Mouse (Mus musculus): ENCODE results near the gene Natd1. TPM values are rescaled to one million over a fixed set of nuclear protein-coding genes. Genes with fewer than 3 reads are reported as not detected.

Gene Natd1
- polyA plus RNA-seq (2016; fragmentation: Nextera tagmentation; extraction: Ambion mirVana) = 25.5 and 28.6 TPM in 2 replicates

- Histone ChIP-seq H3K4me3 (peak within 1 kb of the TSS; percentile 97), H3K36me3 (0 out of 2 replicates have a peak, but pooled peaks cover 2% of the 10 kb centered on the region), H3K27me3 (ENCODE audit: insufficient read depth, poor library complexity, severe bottlenecking) (no peaks in the 10 kb centered on the region), H3K27ac (peak within 1 kb of the TSS; percentile 92), H3K9me3 (no peaks in the 10 kb centered on the region), H3K4me1 (peaks cover 48% of the 10 kb centered on the region)
- DNase-seq (ENCODE audit: low spot score) = no peak
- 24% methylated on average over 7 of the region's 7 CpGs for WGBS
These were observed at the start of gene Natd1 for GRCm38 (mm10) chr11:60914491-60914890. Gene Natd1 (minus strand): TSS chr11:60914750.

GRCm38 (mm10) chr11:60962709-60963108 is 48.2 kb upstream of the Natd1 start:
- DNase-seq (ENCODE audit: low spot score) = no peak
- WGBS = 85% methylated on average over 5 of the region's 5 CpGs

DNA sequence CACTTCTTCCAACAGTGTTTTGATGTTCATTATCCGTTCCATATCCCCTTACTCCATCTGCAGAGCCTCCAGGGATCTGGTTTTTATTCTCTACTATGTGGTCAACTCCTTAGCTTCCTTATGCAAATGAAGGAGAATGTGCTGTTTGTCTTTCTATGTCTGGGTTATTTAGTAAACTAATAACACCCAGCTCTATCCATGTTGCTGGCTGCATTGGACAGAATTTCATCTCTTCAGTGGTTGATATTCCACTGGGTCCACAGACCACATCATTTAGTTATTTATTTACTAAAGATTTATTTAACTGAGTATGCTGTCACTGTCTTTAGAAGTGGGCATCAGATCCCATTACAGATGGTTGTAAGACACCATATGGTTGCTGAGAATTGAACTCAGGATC is 46.6 kb upstream of the Natd1 start:
- H3K27ac ChIP-seq = no peak overlapping the region
- DNase-seq (ENCODE audit: low spot score) = no peak
- peaks cover 3% of the 10 kb centered on the region; the same call in 1 of the 2 replicates for H3K9me3 ChIP-seq
- no peaks in the 10 kb centered on the region for H3K36me3 ChIP-seq
- whole genome bisulfite sequencing = 62% methylated on average over 1 of the region's 1 CpGs
- no peaks in the 10 kb centered on the region for H3K27me3 ChIP-seq (ENCODE audit: insufficient read depth, poor library complexity, severe bottlenecking)
- no peak overlapping the region for H3K4me3 ChIP-seq
- H3K4me1 ChIP-seq = no peaks in the 10 kb centered on the region

More at GRCm38 (mm10) chr11:60962709-60963108, 48.2 kb upstream of the Natd1 start:
- Histone ChIP-seq H3K4me3 (no peak overlapping the region), H3K4me1 (no peaks in the 10 kb centered on the region), H3K36me3 (no peaks in the 10 kb centered on the region), H3K27me3 (ENCODE audit: insufficient read depth, poor library complexity, severe bottlenecking) (no peaks in the 10 kb centered on the region), H3K9me3 (peaks cover 3% of the 10 kb centered on the region; the same call in 1 of the 2 replicates), H3K27ac (no peak overlapping the region)

- 86% methylated on average over 4 of the region's 4 CpGs for WGBS
- DNase-seq (ENCODE audit: low spot score) = no peak
- Histone ChIP-seq H3K9me3 (no peaks in the 10 kb centered on the region), H3K36me3 (no peaks in the 10 kb centered on the region), H3K27ac (no peak overlapping the region), H3K4me1 (peaks cover 8% of the 10 kb centered on the region), H3K4me3 (no peak overlapping the region), H3K27me3 (ENCODE audit: insufficient read depth, poor library complexity, severe bottlenecking) (no peaks in the 10 kb centered on the region)
These were observed 44.4 kb upstream of the Natd1 start for GRCm38 (mm10) chr11:60958948-60959347.

DNA sequence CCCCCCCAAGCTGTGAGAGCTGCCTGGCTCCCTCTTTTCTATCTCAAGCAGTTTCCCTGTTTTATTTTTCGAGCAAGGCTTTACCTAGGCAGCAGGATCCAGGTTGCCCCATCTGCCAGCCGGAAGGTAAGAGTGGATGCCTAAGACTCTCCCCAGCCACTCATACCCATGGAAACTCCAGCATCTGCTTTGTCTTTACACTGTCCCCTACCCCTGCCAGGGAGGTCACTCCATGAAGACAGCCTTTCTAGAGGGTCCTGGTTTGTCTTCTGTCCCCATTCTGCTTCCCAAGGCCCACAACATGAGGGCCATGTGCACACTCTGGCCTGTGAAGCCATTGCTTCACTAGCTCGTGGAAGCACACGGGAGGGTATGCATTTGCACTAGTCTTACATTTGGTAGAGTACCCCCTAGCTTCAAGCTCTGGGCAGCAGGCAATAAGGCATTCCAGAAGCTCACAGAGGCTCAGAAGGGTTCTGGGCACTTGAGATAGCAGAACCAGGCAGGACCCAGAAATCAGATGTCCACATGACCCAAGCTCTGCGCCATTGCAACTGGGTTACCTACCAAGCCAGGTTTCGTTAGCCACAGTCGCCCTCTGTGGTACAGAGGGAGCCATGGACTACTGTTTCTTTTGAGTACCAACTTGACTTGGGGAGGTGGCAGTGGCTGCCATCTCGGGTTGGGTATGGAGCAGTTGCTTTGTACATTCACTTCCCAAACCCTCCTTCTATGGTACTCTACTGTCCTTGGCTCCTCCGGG is 41.3 kb upstream of the Natd1 start:
- peak; percentile 61 for DNase-seq (ENCODE audit: low spot score)
- Histone ChIP-seq H3K27ac (no peak overlapping the region), H3K4me3 (no peak overlapping the region), H3K36me3 (peaks cover 22% of the 10 kb centered on the region), H3K9me3 (no peaks in the 10 kb centered on the region), H3K27me3 (ENCODE audit: insufficient read depth, poor library complexity, severe bottlenecking) (no peaks in the 10 kb centered on the region), H3K4me1 (peaks cover 19% of the 10 kb centered on the region)
- WGBS = 76% methylated on average over 9 of the region's 9 CpGs

GRCm38 (mm10) chr11:60954255-60955104 is 39.9 kb upstream of the Natd1 start:
- Histone ChIP-seq H3K4me1 (peaks cover 19% of the 10 kb centered on the region), H3K27ac (no peak overlapping the region), H3K9me3 (no peaks in the 10 kb centered on the region), H3K36me3 (peaks cover 33% of the 10 kb centered on the region), H3K27me3 (ENCODE audit: insufficient read depth, poor library complexity, severe bottlenecking) (no peaks in the 10 kb centered on the region), H3K4me3 (no peak overlapping the region)
- WGBS = 60% methylated on average over 10 of the region's 10 CpGs
- peak; percentile 68 for DNase-seq (ENCODE audit: low spot score)

DNA sequence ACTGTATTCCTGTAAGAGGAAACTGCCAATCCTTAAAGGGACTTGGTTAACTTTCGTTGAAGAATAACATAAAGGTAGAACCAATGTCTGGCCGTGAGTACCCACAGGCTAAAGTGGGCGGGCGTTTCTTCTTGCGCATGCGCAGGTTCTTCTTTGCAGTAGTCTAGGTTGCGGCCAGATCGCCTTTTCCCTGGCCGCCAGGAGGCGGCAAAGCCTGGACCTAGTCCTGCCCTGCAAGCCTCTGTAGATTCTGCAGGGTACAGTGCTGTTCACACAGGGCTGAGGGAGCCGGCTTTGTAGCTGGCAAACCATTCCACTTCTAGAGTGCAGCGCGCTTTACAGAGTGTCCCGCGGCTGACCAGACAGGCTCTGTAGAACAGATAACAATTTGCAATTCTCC is 39.3 kb upstream of the Natd1 start:
- WGBS = 9% methylated on average over 15 of the region's 15 CpGs
- H3K9me3 ChIP-seq = no peaks in the 10 kb centered on the region
- H3K4me3 ChIP-seq = no peak overlapping the region
- H3K4me1 ChIP-seq = peaks cover 19% of the 10 kb centered on the region
- no peaks in the 10 kb centered on the region for H3K27me3 ChIP-seq (ENCODE audit: insufficient read depth, poor library complexity, severe bottlenecking)
- no peak overlapping the region for H3K27ac ChIP-seq
- H3K36me3 ChIP-seq = peaks cover 40% of the 10 kb centered on the region
- peak; percentile 96 for DNase-seq (ENCODE audit: low spot score)

GRCm38 (mm10) chr11:60952986-60953385 is 38.4 kb upstream of the Natd1 start:
- Histone ChIP-seq H3K36me3 (peaks cover 48% of the 10 kb centered on the region), H3K4me1 (peaks cover 19% of the 10 kb centered on the region), H3K9me3 (no peaks in the 10 kb centered on the region), H3K27ac (no peak overlapping the region), H3K27me3 (ENCODE audit: insufficient read depth, poor library complexity, severe bottlenecking) (no peaks in the 10 kb centered on the region), H3K4me3 (no peak overlapping the region)
- 86% methylated on average over 6 of the region's 6 CpGs for WGBS
- DNase-seq (ENCODE audit: low spot score) = no peak

GRCm38 (mm10) chr11:60952362-60952761 is 37.8 kb upstream of the Natd1 start:
- DNase-seq (ENCODE audit: low spot score) = peak; percentile 61
- no peak overlapping the region for H3K27ac ChIP-seq
- no peaks in the 10 kb centered on the region for H3K9me3 ChIP-seq
- H3K4me3 ChIP-seq = no peak overlapping the region
- no peaks in the 10 kb centered on the region for H3K27me3 ChIP-seq (ENCODE audit: insufficient read depth, poor library complexity, severe bottlenecking)
- 80% methylated on average over 3 of the region's 3 CpGs for WGBS
- H3K4me1 ChIP-seq = peaks cover 19% of the 10 kb centered on the region
- H3K36me3 ChIP-seq = peaks cover 54% of the 10 kb centered on the region

DNA sequence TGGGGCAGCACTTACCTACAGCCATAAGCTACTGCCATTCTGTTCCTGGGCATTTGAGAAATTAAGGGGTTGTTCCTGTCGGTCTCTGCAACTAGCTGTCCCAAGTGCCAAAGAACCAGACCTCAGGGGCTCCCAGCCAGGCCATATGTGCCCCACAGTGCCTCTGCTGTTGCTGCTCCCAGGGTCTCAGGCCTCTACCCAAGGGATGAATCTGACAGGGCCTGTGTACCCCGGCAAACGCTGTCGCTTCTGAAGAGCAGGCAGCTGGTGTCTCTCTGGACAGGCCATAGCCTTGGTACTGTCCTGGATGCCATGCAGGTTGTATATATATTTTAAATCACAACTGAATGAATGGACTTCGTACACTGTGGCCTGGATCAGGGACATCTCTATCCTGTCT is 37.3 kb upstream of the Natd1 start:
- H3K9me3 ChIP-seq = no peaks in the 10 kb centered on the region
- H3K4me1 ChIP-seq = peaks cover 19% of the 10 kb centered on the region
- H3K27ac ChIP-seq = no peak overlapping the region
- WGBS = 87% methylated on average over 5 of the region's 5 CpGs
- peak; percentile 66 for DNase-seq (ENCODE audit: low spot score)
- H3K4me3 ChIP-seq = no peak overlapping the region
- H3K27me3 ChIP-seq (ENCODE audit: insufficient read depth, poor library complexity, severe bottlenecking) = no peaks in the 10 kb centered on the region
- H3K36me3 ChIP-seq = peaks cover 59% of the 10 kb centered on the region

DNA sequence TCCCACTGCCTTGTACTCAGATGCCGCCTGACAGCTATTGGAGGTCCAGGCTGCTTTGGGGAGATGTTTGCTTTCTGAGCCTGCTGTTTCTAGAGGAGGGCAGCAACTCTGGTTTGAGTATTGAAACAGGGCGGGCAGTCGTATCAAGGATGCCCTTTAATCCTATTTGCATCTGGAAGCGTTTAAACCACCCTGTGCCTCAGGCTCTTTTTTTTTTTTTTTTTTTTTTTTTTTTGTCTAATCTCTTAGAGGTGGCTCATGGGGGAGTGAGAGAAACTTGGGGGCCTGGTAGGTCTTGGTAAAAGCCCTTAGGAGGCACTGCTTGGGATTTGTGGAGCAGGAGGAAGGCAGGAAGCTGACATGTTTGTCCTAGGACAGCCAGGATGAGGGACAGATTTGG is 30.5 kb upstream of the Natd1 start:
- no peak for DNase-seq (ENCODE audit: low spot score)
- no peak overlapping the region for H3K4me3 ChIP-seq
- WGBS = 83% methylated on average over 4 of the region's 4 CpGs
- H3K36me3 ChIP-seq = peaks cover 80% of the 10 kb centered on the region
- no peaks in the 10 kb centered on the region for H3K27me3 ChIP-seq (ENCODE audit: insufficient read depth, poor library complexity, severe bottlenecking)
- peaks cover 27% of the 10 kb centered on the region for H3K4me1 ChIP-seq
- no peak overlapping the region for H3K27ac ChIP-seq
- no peaks in the 10 kb centered on the region for H3K9me3 ChIP-seq

DNA sequence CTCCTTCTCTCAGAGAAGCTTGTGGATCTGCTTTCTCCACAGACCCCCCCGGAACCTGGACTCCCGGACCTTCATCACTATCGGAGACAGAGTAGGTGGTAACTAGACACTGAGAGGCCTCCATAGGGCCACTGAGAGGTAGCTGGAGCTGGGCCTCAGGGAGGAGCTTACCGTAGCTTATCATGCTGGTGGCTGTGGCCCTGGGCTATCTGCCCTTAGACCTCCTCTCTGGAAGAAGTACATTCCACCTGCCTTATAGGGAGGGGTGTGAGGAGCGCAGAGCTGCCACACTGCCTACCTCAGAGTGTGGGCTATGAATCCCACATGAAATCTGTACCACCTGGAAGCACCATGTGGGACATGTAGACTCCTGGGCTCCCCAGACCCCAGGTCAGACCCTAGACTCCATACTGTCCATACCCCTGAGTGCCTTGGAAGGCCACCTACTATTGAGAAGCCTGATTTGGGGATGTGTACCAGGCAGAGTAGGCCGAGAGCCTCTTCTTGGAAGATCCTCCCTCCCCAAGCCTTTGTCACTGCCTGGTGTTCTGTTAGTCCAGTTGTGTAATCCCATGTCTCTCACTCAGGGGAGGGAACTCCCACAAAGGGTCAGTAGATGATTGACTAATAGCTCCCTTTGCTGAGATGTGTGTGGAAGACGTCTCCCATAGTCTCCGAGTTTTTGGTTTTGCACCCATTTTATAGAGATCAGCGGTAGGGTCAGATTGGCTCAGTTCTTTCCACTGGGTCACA is 27.9 kb upstream of the Natd1 start:
- DNase-seq (ENCODE audit: low spot score) = peak; percentile 88
- H3K36me3 ChIP-seq = peaks cover 54% of the 10 kb centered on the region
- 68% methylated on average over 9 of the region's 9 CpGs for WGBS
- H3K4me1 ChIP-seq = peaks cover 51% of the 10 kb centered on the region
- H3K9me3 ChIP-seq = no peaks in the 10 kb centered on the region
- no peaks in the 10 kb centered on the region for H3K27me3 ChIP-seq (ENCODE audit: insufficient read depth, poor library complexity, severe bottlenecking)
- H3K27ac ChIP-seq = peak overlapping the region; percentile 81
- peak overlapping the region; percentile 20; the same call in 1 of the 2 replicates for H3K4me3 ChIP-seq

All from heart, embryonic 10.5 days (tissue).